Mouse (Mus musculus): ENCODE results near the gene Dlx1.

GRCm38 (mm10) chr2:71512326-71512725, 15.6 kb upstream of the Dlx1 start:
- TF ChIP-seq CTCF (IDR thresholded peaks at IDR 0.05; ENCODE audit: borderline replicate concordance, insufficient read depth, low read depth, low read length) (no peak), POLR2A (IDR thresholded peaks at IDR 0.05; ENCODE audit: borderline replicate concordance, insufficient read depth, low read length) (no peak)
